Mouse (Mus musculus): Measurements from ENCODE around the gene Palm2.

Palm2 gene

GRCm38 (mm10) chr4:57513241-57513933 lies 79.3 kb downstream of the Palm2 start:
- DNase-seq (ENCODE audit: extremely low read depth, insufficient read length, low spot score), result no peak

GRCm38 (mm10) chr4:57514003-57514937 lies 80.2 kb downstream of the Palm2 start:
- no peak for DNase-seq (ENCODE audit: extremely low read depth, insufficient read length, low spot score)

- no peak for DNase-seq (ENCODE audit: extremely low read depth, insufficient read length, low spot score)
Measured at GRCm38 (mm10) chr4:57515356-57515755, 81.3 kb downstream of the Palm2 start.

GRCm38 (mm10) chr4:57523456-57523855 lies 89.4 kb downstream of the Palm2 start:
- no peak for DNase-seq (ENCODE audit: extremely low read depth, insufficient read length, low spot score)

- no peak for DNase-seq (ENCODE audit: extremely low read depth, insufficient read length, low spot score)
Measured at GRCm38 (mm10) chr4:57524461-57524860, 90.4 kb downstream of the Palm2 start.

GRCm38 (mm10) chr4:57525221-57526011 lies 91.4 kb downstream of the Palm2 start:
- DNase-seq (ENCODE audit: extremely low read depth, insufficient read length, low spot score), result no peak

- DNase-seq (ENCODE audit: extremely low read depth, insufficient read length, low spot score), result no peak
Measured at GRCm38 (mm10) chr4:57528296-57528695, 94.2 kb downstream of the Palm2 start.

GRCm38 (mm10) chr4:57533686-57534085 lies 99.6 kb downstream of the Palm2 start:
- DNase-seq (ENCODE audit: extremely low read depth, insufficient read length, low spot score), result no peak

GRCm38 (mm10) chr4:57534232-57534631 lies 100.2 kb downstream of the Palm2 start:
- DNase-seq (ENCODE audit: extremely low read depth, insufficient read length, low spot score), result no peak

- DNase-seq (ENCODE audit: extremely low read depth, insufficient read length, low spot score), result no peak
Measured at GRCm38 (mm10) chr4:57535087-57535486, 101.0 kb downstream of the Palm2 start.

- DNase-seq (ENCODE audit: extremely low read depth, insufficient read length, low spot score), result peak; percentile 61
Measured at GRCm38 (mm10) chr4:57538029-57538688, 104.1 kb downstream of the Palm2 start.

GRCm38 (mm10) chr4:57543692-57544256 lies 109.7 kb downstream of the Palm2 start:
- DNase-seq (ENCODE audit: extremely low read depth, insufficient read length, low spot score), result peak; percentile 86

- peak; percentile 28 for DNase-seq (ENCODE audit: extremely low read depth, insufficient read length, low spot score)
Measured at GRCm38 (mm10) chr4:57547785-57548184, 113.7 kb downstream of the Palm2 start.

GRCm38 (mm10) chr4:57550216-57550615 lies 116.2 kb downstream of the Palm2 start:
- DNase-seq (ENCODE audit: extremely low read depth, insufficient read length, low spot score), result peak; percentile 78

GRCm38 (mm10) chr4:57557102-57557501 lies 123.1 kb downstream of the Palm2 start:
- DNase-seq (ENCODE audit: extremely low read depth, insufficient read length, low spot score), result no peak

- peak; percentile 59 for DNase-seq (ENCODE audit: extremely low read depth, insufficient read length, low spot score)
Measured at GRCm38 (mm10) chr4:57559438-57559837, 125.4 kb downstream of the Palm2 start.

GRCm38 (mm10) chr4:57560010-57560409 lies 126.0 kb downstream of the Palm2 start:
- peak; percentile 78 for DNase-seq (ENCODE audit: extremely low read depth, insufficient read length, low spot score)

GRCm38 (mm10) chr4:57561055-57561454 lies 127.0 kb downstream of the Palm2 start:
- DNase-seq (ENCODE audit: extremely low read depth, insufficient read length, low spot score), result no peak

- DNase-seq (ENCODE audit: extremely low read depth, insufficient read length, low spot score), result no peak
Measured at GRCm38 (mm10) chr4:57565283-57565682, 131.2 kb downstream of the Palm2 start.

GRCm38 (mm10) chr4:57565811-57566210 lies 131.8 kb downstream of the Palm2 start:
- DNase-seq (ENCODE audit: extremely low read depth, insufficient read length, low spot score), result no peak

All from 3134 (cell line).